Mouse (Mus musculus) ES-Bruce4 (cell line): ENCODE measurements at regions not wholly inside any gene's neighbourhood (a gene's known extent, or its start where the extent isn't known, plus 50 kb on each side); places are given as distances from the start of the nearest gene placed in this dataset.

Source experiments
- H3K27ac ChIP-seq: 2 replicates; pipeline ENCODE4 v1.5.1; 2012; ENCODE audit warnings: low read length, inconsistent platforms; ENCODE audit not compliant: insufficient read depth
- H3K27me3 ChIP-seq: 2 replicates; pipeline ENCODE4 v1.6.1; 2012; ENCODE audit warnings: mild to moderate bottlenecking, low read length, inconsistent platforms; ENCODE audit not compliant: control insufficient read depth, poor library complexity, insufficient read depth, severe bottlenecking
- H3K36me3 ChIP-seq: 2 replicates; pipeline ENCODE4 v1.6.1; 2012; ENCODE audit warnings: inconsistent platforms, mild to moderate bottlenecking, low read length, moderate library complexity; ENCODE audit not compliant: control insufficient read depth, poor library complexity, insufficient read depth, severe bottlenecking
- H3K4me1 ChIP-seq: one replicate; pipeline ENCODE4 v1.8.1; 2011; ENCODE audit warnings: low read length; ENCODE audit not compliant: control insufficient read depth, insufficient read depth
- H3K4me3 ChIP-seq: 2 replicates; pipeline ENCODE4 v1.5.1; 2011; ENCODE audit warnings: low read depth, mild to moderate bottlenecking, low read length
- H3K9ac ChIP-seq: 2 replicates; pipeline ENCODE4 v1.6.1; 2012; ENCODE audit warnings: low read depth, mild to moderate bottlenecking, inconsistent platforms; ENCODE audit not compliant: poor library complexity, severe bottlenecking
- H3K9me3 ChIP-seq: replicated peaks from 2 replicates; pipeline ENCODE4 v1.6.1; 2012; ENCODE audit warnings: mild to moderate bottlenecking, low read length, inconsistent platforms; ENCODE audit not compliant: control insufficient read depth, poor library complexity, insufficient read depth, severe bottlenecking
- CTCF ChIP-seq: IDR thresholded peaks from one replicate; pipeline ENCODE4 v1.8.1; 2011; ENCODE audit warnings: low read depth, low read length
- EP300 ChIP-seq: IDR thresholded peaks from 2 replicates; pipeline ENCODE4 v1.6.1; 2011; ENCODE audit warnings: low read depth, low read length; ENCODE audit not compliant: insufficient read depth
- POLR2A ChIP-seq: IDR thresholded peaks from one replicate; pipeline ENCODE4 v1.8.1; 2011; ENCODE audit warnings: low read length; ENCODE audit not compliant: insufficient read depth

- TF ChIP-seq POLR2A (no peak), EP300 (no peak), CTCF (no peak)
- Histone ChIP-seq H3K9me3 (no peaks in the 10 kb centered on the region), H3K4me3 (no peak overlapping the region), H3K9ac (no peak overlapping the region), H3K27me3 (no peaks in the 10 kb centered on the region), H3K27ac (no peak overlapping the region), H3K36me3 (no peaks in the 10 kb centered on the region), H3K4me1 (peaks cover under 1% of the 10 kb centered on the region)
Observed at GRCm38 (mm10) chr17:84119221-84120017, 68.3 kb downstream of the Zfp36l2 start.

DNA sequence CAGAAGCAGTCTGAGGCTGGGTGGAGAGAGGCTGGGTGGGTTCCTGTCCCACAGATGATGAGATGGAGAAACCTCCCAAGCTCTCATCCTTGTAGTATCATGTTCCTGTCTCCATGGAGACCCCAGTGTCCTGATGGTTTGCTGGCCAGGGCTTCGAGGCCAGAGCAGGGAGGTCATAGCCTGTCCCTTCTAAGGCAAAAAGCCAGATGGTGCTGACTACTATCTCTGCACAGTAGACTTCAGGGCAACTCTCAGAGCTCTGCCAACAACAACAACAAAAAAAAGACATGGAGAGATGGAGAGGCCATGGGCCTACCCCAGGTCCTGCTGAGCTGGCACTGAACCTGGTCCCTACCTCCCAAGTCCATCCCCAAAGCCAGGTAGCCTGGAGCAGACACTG, 69.0 kb downstream of the Zfp36l2 start:
- Histone ChIP-seq H3K4me1 (peaks cover 4% of the 10 kb centered on the region), H3K4me3 (no peak overlapping the region), H3K27ac (no peak overlapping the region), H3K36me3 (no peaks in the 10 kb centered on the region), H3K9me3 (no peaks in the 10 kb centered on the region), H3K27me3 (no peaks in the 10 kb centered on the region), H3K9ac (no peak overlapping the region)
- no peak for TF ChIP-seq POLR2A
- no peak for TF ChIP-seq CTCF
- TF ChIP-seq EP300 = no peak

DNA sequence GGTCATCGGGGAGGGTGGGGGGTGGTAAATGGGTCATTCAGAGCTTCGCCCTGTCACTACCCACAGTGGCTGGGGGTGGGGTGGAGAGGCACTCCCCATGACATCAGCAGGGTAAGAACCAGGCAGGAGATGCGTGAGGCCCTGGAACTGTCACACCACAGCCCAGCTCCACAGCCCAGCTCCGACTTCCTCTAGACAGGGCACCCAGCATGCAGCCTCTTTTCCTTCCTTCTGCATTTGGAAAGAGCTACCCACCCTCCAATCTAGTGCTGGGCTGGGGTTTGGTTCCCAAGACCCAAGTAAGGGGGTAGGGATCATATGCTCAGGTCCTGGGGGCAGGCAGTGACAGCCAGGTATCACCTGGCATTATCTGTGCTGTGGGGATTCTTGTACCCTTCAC, 69.5 kb downstream of the Zfp36l2 start:
- Histone ChIP-seq H3K4me3 (no peak overlapping the region), H3K9ac (no peak overlapping the region), H3K36me3 (no peaks in the 10 kb centered on the region), H3K27ac (no peak overlapping the region), H3K4me1 (peaks cover 4% of the 10 kb centered on the region), H3K9me3 (no peaks in the 10 kb centered on the region), H3K27me3 (no peaks in the 10 kb centered on the region)
- no peak for TF ChIP-seq CTCF

DNA sequence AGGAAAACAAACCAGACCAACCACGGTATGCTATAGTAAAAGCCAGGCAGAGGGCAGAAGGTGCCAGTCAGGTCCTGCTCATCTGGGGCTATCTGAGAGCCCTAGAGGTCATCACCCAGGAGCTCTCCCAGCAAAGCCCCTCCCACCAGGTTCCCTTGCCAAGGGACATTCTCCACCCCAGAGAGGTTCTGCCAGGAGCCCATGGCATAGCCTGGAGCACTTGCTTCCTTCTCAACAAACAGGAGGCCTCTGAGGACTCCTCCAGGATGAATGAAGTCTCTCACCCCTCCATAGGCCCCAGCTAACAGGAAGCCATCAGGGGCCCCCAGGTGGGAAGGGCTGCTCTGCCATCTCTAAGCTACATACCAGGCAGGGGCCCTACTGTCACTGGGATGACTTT, 70.0 kb downstream of the Zfp36l2 start:
- TF ChIP-seq CTCF = no peak
- no peak for TF ChIP-seq POLR2A
- no peak for TF ChIP-seq EP300
- H3K27me3 ChIP-seq = no peaks in the 10 kb centered on the region
- H3K4me3 ChIP-seq = no peak overlapping the region
- H3K4me1 ChIP-seq = peaks cover 7% of the 10 kb centered on the region
- H3K36me3 ChIP-seq = no peaks in the 10 kb centered on the region
- H3K9ac ChIP-seq = no peak overlapping the region
- H3K27ac ChIP-seq = no peak overlapping the region
- H3K9me3 ChIP-seq = no peaks in the 10 kb centered on the region

GRCm38 (mm10) chr17:84116340-84117279, 71.1 kb downstream of the Zfp36l2 start:
- H3K27ac ChIP-seq = no peak overlapping the region
- no peak overlapping the region for H3K4me3 ChIP-seq
- H3K9ac ChIP-seq = no peak overlapping the region
- H3K27me3 ChIP-seq = no peaks in the 10 kb centered on the region
- no peaks in the 10 kb centered on the region for H3K36me3 ChIP-seq
- H3K4me1 ChIP-seq = peaks cover 7% of the 10 kb centered on the region
- TF ChIP-seq EP300 (no peak), POLR2A (no peak), CTCF (no peak)
- H3K9me3 ChIP-seq = no peaks in the 10 kb centered on the region

DNA sequence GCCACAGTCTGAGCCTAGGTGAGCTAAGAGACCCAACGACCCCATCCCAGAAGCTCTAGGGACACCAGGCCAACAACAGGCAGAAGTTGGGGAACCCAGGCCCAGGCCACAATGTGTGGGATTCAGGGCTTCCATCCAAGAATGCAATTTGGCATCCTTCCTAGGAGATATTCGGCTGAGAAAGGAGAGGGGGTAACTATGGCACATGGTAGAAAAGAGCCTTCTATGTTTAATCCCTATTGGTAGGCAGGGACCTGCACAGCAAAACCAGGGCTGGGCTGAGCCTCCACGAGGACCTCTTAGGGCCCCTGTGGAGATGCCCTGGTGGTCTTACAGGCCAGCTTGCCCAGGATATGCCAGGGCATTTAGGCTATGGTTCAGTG, 71.8 kb downstream of the Zfp36l2 start:
- no peaks in the 10 kb centered on the region for H3K9me3 ChIP-seq
- H3K27me3 ChIP-seq = no peaks in the 10 kb centered on the region
- H3K36me3 ChIP-seq = no peaks in the 10 kb centered on the region
- no peak overlapping the region for H3K4me3 ChIP-seq
- no peak overlapping the region for H3K9ac ChIP-seq
- H3K4me1 ChIP-seq = peaks cover 7% of the 10 kb centered on the region
- no peak for TF ChIP-seq EP300
- no peak for TF ChIP-seq CTCF
- no peak for TF ChIP-seq POLR2A
- no peak overlapping the region for H3K27ac ChIP-seq
